Mouse (Mus musculus) C2C12 (cell line): ENCODE measurements around the gene Cxcr4. TPM values are rescaled to one million over a fixed set of nuclear protein-coding genes. Genes with fewer than 3 reads are reported as not detected.
"Not testable (repeated sequence)": the region's sequence is repeated elsewhere in the genome, so short reads cannot be mapped to it uniquely, and the experiment has no call there.

Experiments
- H3K27me3 ChIP-seq: one replicate; pipeline ENCODE4 v1.6.1; 2011; ENCODE audit not compliant: control insufficient read depth, insufficient read depth, insufficient read length
- H3K36me3 ChIP-seq: one replicate; pipeline ENCODE4 v1.6.1; 2011; ENCODE audit not compliant: control insufficient read depth, insufficient read depth
- H3K4me3 ChIP-seq: one replicate; pipeline ENCODE4 v1.5.1; 2011; ENCODE audit warnings: mild to moderate bottlenecking, control low read depth; ENCODE audit not compliant: poor library complexity, insufficient read depth, severe bottlenecking
- H3K79me2 ChIP-seq: one replicate; pipeline ENCODE4 v1.6.1; 2011; ENCODE audit not compliant: control insufficient read depth, insufficient read depth
- H3K79me3 ChIP-seq: one replicate; pipeline ENCODE4 v1.6.1; 2011; ENCODE audit warnings: low read depth, control low read depth
- H3ac ChIP-seq: one replicate; pipeline ENCODE3; 2011; ENCODE audit warnings: low read depth; ENCODE audit not compliant: control insufficient read depth, insufficient read length
- CEBPB ChIP-seq: IDR thresholded peaks from one replicate; pipeline ENCODE4 v1.6.1; 2011; ENCODE audit warnings: low read depth, mild to moderate bottlenecking, control low read depth, moderate library complexity
- CTCF ChIP-seq: IDR thresholded peaks from one replicate; pipeline ENCODE4 v1.5.1; 2011; ENCODE audit not compliant: control insufficient read depth, insufficient read depth, insufficient read length
- FOSL1 ChIP-seq: IDR thresholded peaks from one replicate; pipeline ENCODE4 v1.8.0; 2011; ENCODE audit warnings: mild to moderate bottlenecking, low read length; ENCODE audit not compliant: poor library complexity, insufficient read depth, severe bottlenecking
- MAX ChIP-seq: IDR thresholded peaks from one replicate; pipeline ENCODE4 v1.6.1; 2011; ENCODE audit warnings: mild to moderate bottlenecking, control low read depth
- MYOD1 ChIP-seq: IDR thresholded peaks from one replicate; pipeline ENCODE4 v1.6.1; 2011; ENCODE audit warnings: low read depth; ENCODE audit not compliant: control insufficient read depth, insufficient read length
- MYOG ChIP-seq: IDR thresholded peaks from one replicate; pipeline ENCODE4 v1.6.1; 2011; ENCODE audit not compliant: control insufficient read depth, insufficient read length; ENCODE audit errors: extremely low read depth
- USF1 ChIP-seq: IDR thresholded peaks from one replicate; pipeline ENCODE4 v1.6.1; 2011; ENCODE audit warnings: low read depth, mild to moderate bottlenecking, control low read depth, moderate library complexity
- polyA plus RNA-seq: library from polyadenylated mRNA; unstranded; fragments of >200 nt; fragmentation: generic; extraction: Trizol; gene quantifications from one replicate; pipeline ENCODE4 v1.2.1, GENCODE M21; 2012; ENCODE audit warnings: missing spikeins

The Cxcr4 gene
- polyA plus RNA-seq, 1 experiment: 27.5 TPM

GRCm38 (mm10) chr1:128589488-128589887 is 2.6 kb downstream of the Cxcr4 start:
- H3K36me3 ChIP-seq: no peaks in the 10 kb centered on the region
- H3K27me3 ChIP-seq: no peaks in the 10 kb centered on the region
- no peaks in the 10 kb centered on the region for H3K79me3 ChIP-seq
- TF ChIP-seq CTCF: no peak
- TF ChIP-seq MYOG: no peak
- TF ChIP-seq USF1: no peak
- no peak for TF ChIP-seq MAX
- no peak for TF ChIP-seq MYOD1
- TF ChIP-seq CEBPB: no peak
- no peak for TF ChIP-seq FOSL1
- no peak overlapping the region for H3ac ChIP-seq
- H3K4me3 ChIP-seq: no peak overlapping the region
- peaks cover 5% of the 10 kb centered on the region for H3K79me2 ChIP-seq

- no peak overlapping the region for H3ac ChIP-seq
- H3K79me2 ChIP-seq: peaks cover 5% of the 10 kb centered on the region
- TF ChIP-seq MYOD1 (no peak), CEBPB (no peak), MYOG (no peak), USF1 (no peak), CTCF (no peak), MAX (no peak), FOSL1 (no peak)
- H3K27me3 ChIP-seq: no peaks in the 10 kb centered on the region
- H3K36me3 ChIP-seq: no peaks in the 10 kb centered on the region
- H3K79me3 ChIP-seq: no peaks in the 10 kb centered on the region
- no peak overlapping the region for H3K4me3 ChIP-seq
Observed at GRCm38 (mm10) chr1:128588337-128588736, 3.8 kb downstream of the Cxcr4 start.

GRCm38 (mm10) chr1:128586928-128587780 is 4.9 kb downstream of the Cxcr4 start:
- H3K4me3 ChIP-seq: no peak overlapping the region
- no peak overlapping the region for H3ac ChIP-seq
- H3K79me2 ChIP-seq: peaks cover 5% of the 10 kb centered on the region
- H3K79me3 ChIP-seq: no peaks in the 10 kb centered on the region
- H3K36me3 ChIP-seq: no peaks in the 10 kb centered on the region
- H3K27me3 ChIP-seq: no peaks in the 10 kb centered on the region
- TF ChIP-seq FOSL1: no peak
- TF ChIP-seq CEBPB: no peak
- no peak for TF ChIP-seq MAX
- TF ChIP-seq MYOG: no peak
- no peak for TF ChIP-seq USF1
- no peak for TF ChIP-seq MYOD1
- no peak for TF ChIP-seq CTCF

GRCm38 (mm10) chr1:128586162-128586927 is 5.7 kb downstream of the Cxcr4 start:
- no peak overlapping the region for H3ac ChIP-seq
- no peaks in the 10 kb centered on the region for H3K79me3 ChIP-seq
- no peak overlapping the region for H3K4me3 ChIP-seq
- no peaks in the 10 kb centered on the region for H3K36me3 ChIP-seq
- TF ChIP-seq CTCF (no peak), FOSL1 (no peak), MAX (no peak), MYOG (no peak), MYOD1 (no peak), CEBPB (no peak), USF1 (no peak)
- no peaks in the 10 kb centered on the region for H3K79me2 ChIP-seq
- H3K27me3 ChIP-seq: no peaks in the 10 kb centered on the region

GRCm38 (mm10) chr1:128585396-128586161 is 6.5 kb downstream of the Cxcr4 start:
- TF ChIP-seq MYOG (no peak), CEBPB (no peak), USF1 (no peak), MYOD1 (no peak), FOSL1 (no peak), MAX (no peak)
- H3K27me3 ChIP-seq: no peaks in the 10 kb centered on the region
- no peaks in the 10 kb centered on the region for H3K79me3 ChIP-seq
- no peak overlapping the region for H3K4me3 ChIP-seq
- no peaks in the 10 kb centered on the region for H3K36me3 ChIP-seq
- H3K79me2 ChIP-seq: no peaks in the 10 kb centered on the region
- H3ac ChIP-seq: no peak overlapping the region

GRCm38 (mm10) chr1:128584716-128585115 is 7.4 kb downstream of the Cxcr4 start:
- not testable (repeated sequence) for H3K4me3 ChIP-seq, H3K79me3 ChIP-seq, H3K27me3 ChIP-seq, H3ac ChIP-seq, H3K79me2 ChIP-seq, H3K36me3 ChIP-seq
